Mouse (Mus musculus): ENCODE measurements at regions not wholly inside any gene's neighbourhood (a gene's known extent, or its start where the extent isn't known, plus 50 kb on each side); places are given as distances from the start of the nearest gene placed in this dataset.

DNA sequence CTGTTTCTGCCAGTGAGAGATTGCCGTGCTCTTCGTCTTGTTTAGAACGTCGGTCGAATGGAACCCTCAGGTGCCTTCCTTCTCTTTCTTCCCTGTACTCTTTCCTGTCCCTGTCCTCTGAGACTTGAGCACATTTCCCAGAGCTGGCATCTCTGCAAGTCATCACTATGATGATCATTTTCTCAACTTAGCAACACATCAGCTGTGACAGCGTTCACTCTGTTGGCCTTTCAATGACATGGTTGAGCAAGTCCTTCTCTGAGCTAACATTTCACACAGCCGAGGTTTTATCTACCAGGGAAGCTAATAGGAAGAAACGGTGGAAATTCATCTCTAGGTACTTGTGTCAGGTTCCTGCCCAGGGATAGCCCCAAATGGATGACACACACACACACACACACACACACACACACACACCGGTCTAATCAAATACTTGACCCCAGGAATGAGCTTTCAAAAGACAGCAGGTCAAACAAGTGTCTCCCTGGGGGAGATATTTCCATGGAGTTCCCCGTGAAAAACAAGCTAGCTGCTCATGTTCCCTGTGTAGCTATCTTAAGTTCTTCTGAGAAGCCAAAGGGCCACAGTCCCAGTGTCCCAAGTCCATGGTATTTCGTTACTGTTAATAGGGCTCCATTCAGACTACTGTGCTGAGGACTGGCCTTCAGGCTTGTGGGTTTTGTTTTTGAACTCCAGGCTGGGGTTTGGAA lies 167.0 kb upstream of the Trib2 start:
- DNase-seq (ENCODE audit: low read depth, low spot score), result no peak
- no peaks in the 10 kb centered on the region for H3K79me2 ChIP-seq (ENCODE audit: control insufficient read depth, insufficient read depth, low read length, poor library complexity)
- no peak overlapping the region for H3K9ac ChIP-seq (ENCODE audit: control insufficient read depth, low read depth, low read length, poor library complexity, severe bottlenecking)
- no peak overlapping the region for H3K27ac ChIP-seq (ENCODE audit: control insufficient read depth, low read depth, low read length)
- no peak overlapping the region for H3K4me3 ChIP-seq (ENCODE audit: control insufficient read depth in 1 of 2, insufficient read depth in 1 of 2, low read depth in 2 of 2, low read length in 2 of 2)
- no peaks in the 10 kb centered on the region for H3K9me3 ChIP-seq (replicated peaks; ENCODE audit: insufficient read depth, low read length)
- no peaks in the 10 kb centered on the region for H3K36me3 ChIP-seq (ENCODE audit: control insufficient read depth in 1 of 2, insufficient read depth in 2 of 2, low read length in 2 of 2)
- no peaks in the 10 kb centered on the region for H3K27me3 ChIP-seq (ENCODE audit: control insufficient read depth in 1 of 2, insufficient read depth in 2 of 2, low read length in 2 of 2)
- no peak for TF ChIP-seq UBTF (IDR thresholded peaks at IDR 0.05; ENCODE audit: borderline replicate concordance, insufficient read depth, low read depth, low read length)
- no peak for TF ChIP-seq POLR2AphosphoS2 (IDR thresholded peaks at IDR 0.05; ENCODE audit: low read length)
- no peak for TF ChIP-seq HCFC1 (IDR thresholded peaks at IDR 0.05; ENCODE audit: low read depth, low read length)
- TF ChIP-seq NRF1 (IDR thresholded peaks at IDR 0.05; ENCODE audit: insufficient read depth, low read depth, low read length, poor library complexity, severe bottlenecking), result no peak
- TF ChIP-seq BHLHE40 (IDR thresholded peaks at IDR 0.05; ENCODE audit: borderline replicate concordance, low read depth, low read length), result no peak
- TF ChIP-seq POLR2AphosphoS5 (IDR thresholded peaks at IDR 0.05; ENCODE audit: borderline replicate concordance, low read depth, low read length), result no peak
- no peak for TF ChIP-seq USF1 (IDR thresholded peaks at IDR 0.05; ENCODE audit: low read depth, low read length)
- no peak for TF ChIP-seq CTCF (IDR thresholded peaks at IDR 0.05 in 2 of 3, conservative IDR thresholded peaks at IDR 0.05 in 1 of 3; ENCODE audit: control insufficient read depth in 1 of 3, insufficient read depth in 1 of 3, low read depth in 2 of 3, low read length in 3 of 3, poor library complexity in 1 of 3, severe bottlenecking in 1 of 3)
- no peak for TF ChIP-seq MAZ (IDR thresholded peaks at IDR 0.05; ENCODE audit: low read depth, low read length)
- no peak for TF ChIP-seq USF2 (IDR thresholded peaks at IDR 0.05; ENCODE audit: borderline replicate concordance in 1 of 2, insufficient read depth in 1 of 2, low read depth in 1 of 2, low read length in 2 of 2)
- no peak for TF ChIP-seq ZNF384 (IDR thresholded peaks at IDR 0.05; ENCODE audit: low read depth, low read length)
- TF ChIP-seq MYB (IDR thresholded peaks at IDR 0.05; ENCODE audit: low read depth, low read length), result no peak
- no peak for TF ChIP-seq RCOR1 (IDR thresholded peaks at IDR 0.05; ENCODE audit: low read depth, low read length)
- TF ChIP-seq ZC3H11A (IDR thresholded peaks at IDR 0.05; ENCODE audit: low read depth, low read length), result no peak
- no peak for TF ChIP-seq GABPA (IDR thresholded peaks at IDR 0.05; ENCODE audit: low read depth, low read length)
- peaks cover 0 to 6% of the 10 kb centered on the region in 2 experiments; a peak in 2 of 4 replicates for H3K4me1 ChIP-seq (ENCODE audit: control insufficient read depth in 1 of 2, insufficient read depth in 2 of 2, low read length in 2 of 2)

DNA sequence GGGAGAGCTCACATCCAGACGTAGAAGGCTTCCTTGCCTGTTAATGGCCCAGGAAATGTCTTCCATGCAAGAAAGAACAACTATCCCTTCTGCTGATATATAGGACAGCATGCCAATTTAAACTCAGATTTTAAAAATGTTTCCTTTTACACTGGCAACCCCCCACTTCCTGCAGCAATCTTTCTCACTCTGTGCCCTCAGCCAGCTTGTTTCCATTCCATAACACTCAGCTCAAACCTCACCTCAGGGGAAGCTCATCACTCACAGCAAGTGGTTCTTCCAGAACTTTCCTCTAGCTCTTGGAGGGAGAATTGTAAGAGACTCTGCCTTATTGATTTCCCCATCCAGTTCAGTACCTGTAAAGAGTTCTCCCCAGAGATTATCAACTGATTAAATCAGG lies 165.0 kb upstream of the Trib2 start:
- no peaks in the 10 kb centered on the region for H3K27me3 ChIP-seq (ENCODE audit: control insufficient read depth in 1 of 2, insufficient read depth in 2 of 2, low read length in 2 of 2)
- TF ChIP-seq TCF12 (IDR thresholded peaks at IDR 0.05; ENCODE audit: low read depth, low read length), result no peak
- no peak for TF ChIP-seq CHD1 (IDR thresholded peaks at IDR 0.05; ENCODE audit: low read depth, low read length)
- TF ChIP-seq E2F4 (IDR thresholded peaks at IDR 0.05; ENCODE audit: borderline replicate concordance, low read depth, low read length), result no peak
- TF ChIP-seq EP300 (IDR thresholded peaks at IDR 0.05; ENCODE audit: low read depth in 1 of 2, low read length in 2 of 2), result no peak
- TF ChIP-seq USF2 (IDR thresholded peaks at IDR 0.05; ENCODE audit: borderline replicate concordance in 1 of 2, insufficient read depth in 1 of 2, low read depth in 1 of 2, low read length in 2 of 2), result no peak
- TF ChIP-seq GABPA (IDR thresholded peaks at IDR 0.05; ENCODE audit: low read depth, low read length), result no peak
- TF ChIP-seq BHLHE40 (IDR thresholded peaks at IDR 0.05; ENCODE audit: borderline replicate concordance, low read depth, low read length), result no peak
- DNase-seq (ENCODE audit: low read depth, low spot score), result no peak

More for the DNA sequence above, 165.0 kb upstream of the Trib2 start:
- Histone ChIP-seq H3K36me3 (ENCODE audit: control insufficient read depth in 1 of 2, insufficient read depth in 2 of 2, low read length in 2 of 2) (no peaks in the 10 kb centered on the region), H3K79me2 (ENCODE audit: control insufficient read depth, insufficient read depth, low read length, poor library complexity) (no peaks in the 10 kb centered on the region), H3K9me3 (replicated peaks; ENCODE audit: insufficient read depth, low read length) (no peaks in the 10 kb centered on the region), H3K4me1 (ENCODE audit: control insufficient read depth in 1 of 2, insufficient read depth in 2 of 2, low read length in 2 of 2) (peaks cover 0 to 2% of the 10 kb centered on the region in 2 experiments; a peak in 2 of 4 replicates), H3K9ac (ENCODE audit: control insufficient read depth, low read depth, low read length, poor library complexity, severe bottlenecking) (no peak overlapping the region), H3K27ac (ENCODE audit: control insufficient read depth, low read depth, low read length) (no peak overlapping the region), H3K4me3 (ENCODE audit: control insufficient read depth in 1 of 2, insufficient read depth in 1 of 2, low read depth in 2 of 2, low read length in 2 of 2) (no peak overlapping the region)

All from MEL (cell line).